Mouse (Mus musculus) midbrain, embryonic 15.5 days (tissue): ENCODE data around the gene Bcl2l2. TPM values are rescaled to one million over a fixed set of nuclear protein-coding genes. Genes with fewer than 3 reads are reported as not detected.

Experiments used
- ATAC-seq: fragments of 200-750 bp; cut with Nextera tagmentation; replicated peaks from 2 replicates; pipeline ENCODE4 v1.8.0; 2017; ENCODE audit warnings: moderate TSS enrichment
- H3K27ac ChIP-seq: fragments of 300-500 bp; sonication (generic); 2 replicates; pipeline ENCODE4 v1.5.1; 2015; ENCODE audit warnings: mild to moderate bottlenecking, inconsistent platforms
- H3K27me3 ChIP-seq: fragments of 300-500 bp; sonication (generic); replicated peaks from 2 replicates; pipeline ENCODE4 v1.6.1; 2015; ENCODE audit warnings: inconsistent platforms
- H3K36me3 ChIP-seq: fragments of 300-500 bp; sonication (generic); replicated peaks from 2 replicates; pipeline ENCODE4 v1.6.1; 2015; ENCODE audit warnings: inconsistent platforms
- H3K4me1 ChIP-seq: fragments of 300-500 bp; sonication (generic); 2 replicates; pipeline ENCODE4 v1.6.1; 2015; ENCODE audit warnings: inconsistent platforms
- H3K4me2 ChIP-seq: fragments of 300-500 bp; sonication (generic); 2 replicates; pipeline ENCODE4 v1.6.1; 2015; ENCODE audit warnings: inconsistent platforms, mild to moderate bottlenecking, moderate library complexity
- H3K4me3 ChIP-seq: fragments of 300-500 bp; sonication (generic); 2 replicates; pipeline ENCODE4 v1.5.1; 2015; ENCODE audit warnings: mild to moderate bottlenecking, inconsistent platforms
- H3K9ac ChIP-seq: fragments of 300-500 bp; sonication (generic); 2 replicates; pipeline ENCODE4 v1.6.1; 2015; ENCODE audit warnings: mild to moderate bottlenecking, inconsistent platforms
- H3K9me3 ChIP-seq: fragments of 300-500 bp; sonication (generic); 2 replicates; pipeline ENCODE4 v1.6.1; 2016; ENCODE audit warnings: inconsistent platforms
- WGBS: fragments of 180-500 bp; shearing (Covaris S2); methylation state at CpG from one replicate; pipeline ENCODE4 v1.1.7; 2015; ENCODE audit warnings: mixed read lengths; 5-methylcytosine and 5-hydroxymethylcytosine counted together
- polyA plus RNA-seq: library from polyadenylated mRNA; unstranded; fragments of >200 nt; fragmentation: Nextera tagmentation; extraction: Ambion mirVana; gene quantifications from 2 replicates; pipeline ENCODE4 v1.2.1, GENCODE M21; 2015

Gene Bcl2l2
- polyA plus RNA-seq, 1 experiment from 2014 or later = 4.8 TPM

DNA sequence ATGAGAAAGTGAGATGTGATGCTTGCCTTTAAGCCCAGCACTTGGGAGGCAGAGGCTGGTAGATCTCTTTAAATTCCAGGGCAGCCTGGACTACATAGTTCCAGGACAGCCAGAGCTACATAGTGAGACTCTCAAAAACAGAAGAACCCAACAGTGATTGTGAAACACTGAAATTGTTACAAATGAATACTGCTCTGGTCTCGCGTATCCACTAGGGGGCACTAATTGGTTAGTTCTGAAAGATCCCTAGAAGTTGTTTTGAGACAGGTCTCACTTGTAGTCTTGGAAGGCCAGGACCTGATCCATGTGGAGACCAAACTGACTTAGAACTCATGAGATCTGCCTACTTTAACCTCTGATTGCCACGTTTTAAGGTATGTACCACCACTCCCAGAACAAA, 17.2 kb downstream of the Bcl2l2 start:
- ATAC-seq = peak; percentile 71
- peaks cover 22% of the 10 kb centered on the region for H3K36me3 ChIP-seq
- no peak overlapping the region for H3K4me2 ChIP-seq
- no peak overlapping the region for H3K9ac ChIP-seq
- H3K27ac ChIP-seq = peak overlapping the region; percentile 53; the same call in 1 of the 2 replicates
- WGBS = under 1% methylated on average over 3 of the region's 3 CpGs
- H3K27me3 ChIP-seq = no peaks in the 10 kb centered on the region
- no peak overlapping the region for H3K4me3 ChIP-seq
- no peaks in the 10 kb centered on the region for H3K9me3 ChIP-seq
- H3K4me1 ChIP-seq = peaks cover 12% of the 10 kb centered on the region

DNA sequence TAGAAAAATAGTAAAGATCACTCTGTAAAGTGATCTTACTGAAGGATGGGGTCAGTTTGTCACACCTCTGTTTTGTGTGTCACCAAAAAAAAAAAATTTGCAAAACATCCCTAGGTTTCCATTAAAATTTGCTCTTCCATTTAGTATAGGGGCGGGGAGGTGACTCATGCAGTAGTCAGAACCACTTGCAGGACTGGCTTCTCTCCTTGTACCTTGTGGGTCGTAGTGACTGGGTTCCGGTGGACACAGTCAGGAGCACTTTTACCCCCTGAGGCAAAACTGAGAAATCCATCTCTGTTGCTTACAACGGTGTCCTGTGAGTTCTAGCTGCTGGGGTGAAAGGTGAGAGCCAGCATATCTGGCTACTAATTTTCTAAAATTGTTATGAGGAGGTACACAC, 20.5 kb downstream of the Bcl2l2 start:
- Histone ChIP-seq H3K27ac (no peak overlapping the region), H3K36me3 (peaks cover 33% of the 10 kb centered on the region), H3K4me1 (peaks cover 3% of the 10 kb centered on the region; the same call in 1 of the 2 replicates), H3K27me3 (no peaks in the 10 kb centered on the region), H3K4me3 (no peak overlapping the region), H3K9me3 (no peaks in the 10 kb centered on the region), H3K9ac (no peak overlapping the region), H3K4me2 (no peak overlapping the region)
- WGBS = 95% methylated on average over 4 of the region's 4 CpGs
- no peak for ATAC-seq

DNA sequence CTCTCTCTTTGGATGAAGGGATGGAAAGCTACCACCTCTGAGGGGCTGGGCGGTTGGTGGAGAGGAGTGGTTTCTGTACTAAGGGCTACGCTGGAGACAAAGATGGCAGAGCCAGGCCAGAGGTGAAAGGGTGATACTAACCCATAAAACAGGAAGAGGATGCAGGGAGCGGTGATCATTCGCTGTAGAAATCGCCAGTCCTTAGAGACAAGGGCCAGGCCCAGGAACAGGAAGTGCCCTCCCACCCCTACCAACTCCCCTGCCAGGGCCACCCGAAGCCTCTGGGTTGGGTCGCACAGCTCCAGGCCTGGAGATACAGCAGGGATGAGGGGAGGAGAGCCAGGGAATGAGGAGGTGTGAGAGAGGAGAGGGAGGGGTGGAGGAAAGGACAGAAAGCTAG, 25.5 kb downstream of the Bcl2l2 start:
- no peak for ATAC-seq
- Histone ChIP-seq H3K9me3 (no peaks in the 10 kb centered on the region), H3K36me3 (peaks cover 33% of the 10 kb centered on the region), H3K4me2 (no peak overlapping the region), H3K27ac (no peak overlapping the region), H3K4me3 (no peak overlapping the region), H3K4me1 (peaks cover 42% of the 10 kb centered on the region), H3K27me3 (no peaks in the 10 kb centered on the region), H3K9ac (no peak overlapping the region)
- WGBS = 97% methylated on average over 7 of the region's 7 CpGs

DNA sequence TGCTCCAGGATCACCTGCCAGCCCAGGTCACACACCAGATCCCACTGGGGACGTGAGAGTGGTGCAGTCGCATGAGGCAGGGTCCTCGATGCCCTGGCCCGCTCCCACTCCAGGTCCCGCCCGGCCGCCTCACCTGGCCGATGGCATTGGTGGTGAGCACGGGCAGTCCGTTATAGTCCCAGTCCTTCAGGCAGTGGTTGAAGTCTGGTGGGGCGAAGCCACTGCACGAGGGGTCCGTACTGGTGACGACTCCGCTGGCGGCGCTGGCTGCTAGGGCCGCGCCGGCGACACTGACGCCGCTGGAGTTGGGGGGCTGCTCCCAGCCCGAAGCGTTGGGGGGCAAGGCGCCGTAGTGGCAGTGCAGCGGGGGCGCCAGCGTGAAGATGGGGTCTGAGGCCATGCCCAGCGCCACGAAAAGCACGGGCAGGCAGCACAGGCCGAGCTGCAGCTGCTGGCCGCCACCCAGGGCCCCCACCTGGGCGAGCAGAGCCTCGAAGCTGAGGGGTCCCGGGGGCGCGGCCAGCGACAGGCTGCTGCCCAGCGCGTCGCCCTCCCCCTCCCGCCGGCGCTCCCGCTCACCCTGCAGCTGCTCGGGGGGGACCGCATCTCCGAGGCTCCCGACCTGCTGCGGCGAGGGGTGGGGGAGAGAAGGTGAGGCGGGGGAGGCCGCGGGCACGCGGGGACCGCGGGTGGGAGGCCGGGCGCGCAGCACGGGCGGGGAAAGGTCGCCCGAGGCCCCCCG, 29.1 kb downstream of the Bcl2l2 start:
- H3K9me3 ChIP-seq = no peaks in the 10 kb centered on the region
- peaks cover 45% of the 10 kb centered on the region for H3K4me1 ChIP-seq
- 3% methylated on average over 53 of the region's 69 CpGs for WGBS
- peak overlapping the region; percentile 99 for H3K4me3 ChIP-seq
- H3K27me3 ChIP-seq = no peaks in the 10 kb centered on the region
- peak overlapping the region; percentile 96 for H3K27ac ChIP-seq
- H3K36me3 ChIP-seq = peaks cover 13% of the 10 kb centered on the region
- peak overlapping the region; percentile 99 for H3K9ac ChIP-seq
- H3K4me2 ChIP-seq = peak overlapping the region; percentile 91
- peak; percentile 69 for ATAC-seq

DNA sequence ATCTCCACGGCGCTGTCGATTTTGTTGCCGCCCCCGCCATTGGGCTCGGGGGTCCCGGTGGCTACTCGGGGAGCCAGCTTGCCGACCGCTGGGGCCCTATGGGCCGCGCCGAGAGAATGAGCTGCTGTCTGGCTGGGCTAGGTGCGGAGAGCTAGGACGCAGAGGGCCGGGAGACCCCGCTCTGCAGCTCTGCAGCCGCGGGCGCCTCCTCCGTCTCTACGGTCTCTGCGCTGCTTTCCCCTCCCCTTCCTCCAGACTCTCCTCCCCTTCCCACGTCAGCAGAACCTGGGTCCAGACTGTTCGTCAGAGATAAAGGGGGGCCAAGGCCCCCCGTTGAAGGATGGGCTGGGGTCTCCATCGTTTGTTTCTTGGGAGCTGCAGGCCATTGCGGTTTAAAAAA, 29.7 kb downstream of the Bcl2l2 start, which contains the start of gene Slc22a17:
Slc22a17 (minus strand) TSS at position 247 of the 400 bp plus-strand sequence.
- H3K36me3 ChIP-seq = peaks cover 7% of the 10 kb centered on the region; the same call in 1 of the 2 replicates
- peak within 1 kb of the TSS; percentile 99 for H3K4me3 ChIP-seq
- no peaks in the 10 kb centered on the region for H3K9me3 ChIP-seq
- H3K27ac ChIP-seq = peak within 1 kb of the TSS; percentile 96
- no peaks in the 10 kb centered on the region for H3K27me3 ChIP-seq
- peaks cover 45% of the 10 kb centered on the region for H3K4me1 ChIP-seq
- peak within 1 kb of the TSS; percentile 91 for H3K4me2 ChIP-seq
- H3K9ac ChIP-seq = peak within 1 kb of the TSS; percentile 99
- under 1% methylated on average over 26 of the region's 28 CpGs for WGBS
- ATAC-seq = peak; percentile 96

DNA sequence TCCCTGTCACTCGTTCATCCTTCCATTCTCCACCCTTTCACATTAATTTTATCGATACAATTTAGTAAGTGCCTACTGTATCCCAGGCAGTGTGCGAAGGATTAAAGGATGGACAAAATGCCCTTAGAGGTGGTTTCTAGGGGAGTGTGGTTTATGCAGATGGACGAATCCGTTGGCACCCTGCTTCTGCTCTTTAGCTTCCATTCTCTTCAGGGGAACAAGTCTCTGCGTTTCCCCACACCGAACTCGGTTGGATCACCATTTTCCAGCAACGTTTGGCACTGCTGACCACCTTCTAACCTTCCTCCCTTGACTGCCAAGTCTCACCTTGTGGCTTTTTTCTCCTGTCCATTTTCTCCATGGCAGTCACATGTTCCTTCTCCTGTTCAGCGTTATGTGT, 30.2 kb downstream of the Bcl2l2 start:
- peak; percentile 41 for ATAC-seq
- 16% methylated on average over 10 of the region's 10 CpGs for WGBS
- peak overlapping the region; percentile 99 for H3K4me3 ChIP-seq
- H3K4me2 ChIP-seq = peak overlapping the region; percentile 91
- H3K9ac ChIP-seq = peak overlapping the region; percentile 99
- H3K27me3 ChIP-seq = no peaks in the 10 kb centered on the region
- peaks cover 43% of the 10 kb centered on the region for H3K4me1 ChIP-seq
- no peaks in the 10 kb centered on the region for H3K9me3 ChIP-seq
- H3K36me3 ChIP-seq = peaks cover 3% of the 10 kb centered on the region; the same call in 1 of the 2 replicates
- H3K27ac ChIP-seq = peak overlapping the region; percentile 96

DNA sequence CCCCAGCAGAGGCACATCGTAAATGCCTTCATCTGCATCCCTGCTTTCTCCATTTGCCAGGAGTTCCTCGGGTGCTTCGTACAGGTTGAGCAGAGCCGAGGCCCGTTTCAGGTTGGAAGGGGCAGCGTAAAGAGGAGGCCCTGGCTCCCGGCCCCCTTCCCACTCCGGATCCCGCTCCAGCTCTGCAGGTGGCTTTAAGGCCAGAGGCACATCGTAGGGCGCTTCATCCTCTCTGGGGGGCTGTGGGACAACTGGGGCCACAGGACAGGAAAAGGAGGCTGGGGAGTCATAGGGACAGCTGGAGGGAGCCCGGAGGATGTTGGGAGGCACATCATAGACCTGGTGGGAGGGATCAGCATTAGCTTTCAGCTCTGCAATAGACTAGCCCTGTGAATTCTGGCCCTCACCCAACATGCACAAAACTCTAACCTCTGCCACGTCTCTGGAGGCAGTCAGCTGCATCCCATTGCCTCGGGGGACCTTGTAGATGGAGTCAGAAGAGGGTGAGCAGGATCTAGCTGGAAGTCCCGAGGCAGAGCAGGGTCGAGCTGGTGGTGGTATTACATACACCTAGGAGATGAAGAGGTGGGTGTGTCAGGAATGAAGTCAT, 37.0 kb downstream of the Bcl2l2 start:
- ATAC-seq = no peak
- H3K36me3 ChIP-seq = no peaks in the 10 kb centered on the region; the same call in 1 of the 2 replicates

DNA sequence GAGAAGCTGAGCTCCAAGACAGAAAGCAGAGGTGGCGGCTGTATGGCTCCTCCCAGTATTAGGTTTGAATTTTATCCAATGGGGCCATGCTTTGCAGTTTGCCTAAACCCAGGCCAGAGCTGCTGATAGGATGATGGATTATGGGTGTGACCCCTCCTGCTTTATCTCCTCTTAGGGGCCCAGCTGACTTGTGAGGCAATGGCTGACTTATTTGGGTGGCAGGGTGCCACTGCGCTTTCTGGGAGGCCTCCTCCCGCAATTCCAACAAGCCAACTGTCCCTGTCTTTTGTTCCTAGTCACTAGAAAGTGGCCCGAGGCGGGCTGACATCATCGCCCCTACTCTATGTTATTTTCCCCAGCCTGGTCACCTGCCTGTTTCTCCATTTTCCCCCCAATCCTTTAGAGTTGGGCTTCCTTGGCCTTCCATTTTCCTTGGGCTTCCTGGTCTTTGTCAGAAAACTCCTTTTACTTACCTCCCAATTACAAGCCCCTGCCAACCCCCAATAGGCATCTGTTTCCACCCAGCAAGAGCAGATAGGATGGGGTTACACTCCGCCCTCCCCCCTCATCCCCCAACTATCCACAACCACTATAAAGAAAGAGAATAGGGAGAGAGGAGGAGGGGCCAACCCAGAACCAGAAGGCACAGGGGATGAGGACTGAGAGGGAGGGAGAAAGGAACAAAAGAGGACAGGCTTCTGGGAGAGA, 41.6 kb downstream of the Bcl2l2 start:
- peaks cover 36% of the 10 kb centered on the region for H3K4me1 ChIP-seq
- 16% methylated on average over 7 of the region's 7 CpGs for WGBS
- peak overlapping the region; percentile 85 for H3K27ac ChIP-seq
- H3K36me3 ChIP-seq = no peaks in the 10 kb centered on the region; the same call in 1 of the 2 replicates
- H3K27me3 ChIP-seq = no peaks in the 10 kb centered on the region
- H3K9me3 ChIP-seq = no peaks in the 10 kb centered on the region
- no peak overlapping the region for H3K9ac ChIP-seq
- peak; percentile 48 for ATAC-seq
- H3K4me3 ChIP-seq = peak overlapping the region; percentile 51
- H3K4me2 ChIP-seq = peak overlapping the region; percentile 85

More for the DNA sequence above, 37.0 kb downstream of the Bcl2l2 start:
- Histone ChIP-seq H3K4me2 (no peak overlapping the region), H3K4me1 (peaks cover 14% of the 10 kb centered on the region), H3K27me3 (no peaks in the 10 kb centered on the region), H3K27ac (no peak overlapping the region), H3K4me3 (no peak overlapping the region), H3K9me3 (no peaks in the 10 kb centered on the region), H3K9ac (no peak overlapping the region)
- WGBS = 90% methylated on average over 16 of the region's 16 CpGs

DNA sequence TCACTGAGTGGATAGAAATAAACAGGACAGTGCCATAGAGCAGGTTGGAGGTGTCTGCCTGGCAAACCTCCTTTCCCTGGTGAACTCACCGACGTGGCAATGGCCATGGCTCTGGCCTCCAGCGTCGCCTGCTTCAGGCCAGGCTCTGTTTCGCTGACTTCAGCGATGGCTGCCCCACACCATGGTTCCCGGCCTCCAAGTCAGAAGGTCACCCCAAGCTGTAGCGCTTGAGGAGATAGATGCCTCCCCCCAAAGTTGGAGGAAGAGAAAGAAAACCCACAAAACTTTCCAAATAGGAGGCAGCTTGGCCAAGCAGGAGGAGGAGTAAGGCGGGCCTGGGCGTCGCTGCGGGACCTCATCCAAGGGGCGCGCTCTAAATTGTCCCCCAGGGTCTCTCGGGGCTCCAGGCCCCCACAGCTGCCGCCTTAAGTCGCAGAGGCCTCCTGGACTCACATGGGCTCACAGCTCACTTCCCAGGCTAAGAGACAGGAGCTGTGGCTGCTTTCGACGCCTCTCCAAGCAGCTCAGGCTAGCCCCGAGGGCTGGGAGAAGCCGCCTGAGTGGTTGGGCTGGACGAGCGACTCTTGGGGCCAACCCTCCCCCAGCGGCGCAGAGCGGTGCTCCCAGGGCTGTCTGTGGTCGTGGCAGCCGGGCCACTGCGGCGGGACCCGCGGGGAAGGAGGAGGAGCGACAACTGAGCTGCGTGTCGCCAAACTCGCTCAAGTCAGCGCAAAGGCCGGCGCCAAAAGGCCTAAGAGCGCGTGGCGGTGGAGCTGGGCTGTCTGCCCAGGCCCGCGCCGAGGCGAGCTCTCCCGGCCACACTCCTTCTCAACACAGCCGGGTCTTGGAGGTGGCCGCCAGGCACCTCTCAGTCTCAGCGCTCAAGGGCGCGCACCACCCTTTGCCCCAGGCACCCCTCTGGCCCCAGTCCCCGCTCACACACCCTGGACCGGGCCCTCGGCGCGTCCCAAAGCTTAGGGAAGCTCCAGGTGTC, 42.5 kb downstream of the Bcl2l2 start, which contains the start of gene Efs:
Efs (minus strand) TSS at position 778 of the 994 bp plus-strand sequence.
- Histone ChIP-seq H3K9ac (peak within 1 kb of the TSS; percentile 64), H3K27ac (peak within 1 kb of the TSS; percentile 85), H3K27me3 (no peaks in the 10 kb centered on the region), H3K4me1 (peaks cover 41% of the 10 kb centered on the region), H3K4me2 (peak within 1 kb of the TSS; percentile 85), H3K36me3 (no peaks in the 10 kb centered on the region; the same call in 1 of the 2 replicates), H3K9me3 (no peaks in the 10 kb centered on the region), H3K4me3 (peak within 1 kb of the TSS; percentile 51)
- 2% methylated on average over 57 of the region's 57 CpGs for WGBS
- peak; percentile 65 for ATAC-seq

DNA sequence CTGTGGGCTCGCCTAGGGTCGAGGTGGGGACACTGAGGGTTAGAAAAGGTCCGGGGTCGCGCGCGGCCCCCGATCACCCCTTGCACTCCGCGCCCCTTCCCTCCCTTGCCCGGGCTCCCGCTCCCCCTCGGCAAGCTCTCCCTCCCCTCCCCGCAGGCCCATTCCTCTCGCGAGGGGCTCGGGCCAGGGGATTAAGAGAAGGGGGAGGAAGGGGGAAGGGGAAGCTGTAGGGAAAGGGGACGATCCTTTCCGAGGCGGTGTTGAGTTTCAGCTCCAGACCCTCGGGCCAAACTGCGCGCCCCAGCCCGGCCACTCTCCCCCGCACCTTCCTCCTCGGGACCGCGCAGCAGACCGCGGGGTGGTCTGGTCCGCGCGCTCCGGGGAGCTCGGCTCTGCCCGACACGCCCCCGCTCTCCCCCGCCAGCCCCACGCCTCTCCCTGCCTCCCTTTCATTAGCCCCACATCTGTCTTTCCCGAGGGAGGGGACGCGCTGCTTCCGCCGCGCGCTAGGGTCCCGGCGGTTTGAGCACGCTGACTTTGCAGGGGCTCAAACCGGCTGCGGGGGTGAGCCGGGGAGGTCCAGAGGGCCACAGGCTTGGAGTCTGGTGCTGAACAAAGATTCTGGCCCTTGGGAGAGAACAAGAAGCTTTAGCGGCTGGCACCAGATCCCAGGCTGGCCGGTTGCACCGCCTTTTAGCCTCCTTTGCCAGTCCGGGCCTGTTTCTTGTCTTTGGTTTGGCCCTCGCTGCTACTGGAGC, 43.4 kb downstream of the Bcl2l2 start:
- ATAC-seq = peak; percentile 65
- Histone ChIP-seq H3K27ac (peak overlapping the region; percentile 85), H3K4me3 (peak overlapping the region; percentile 51), H3K9me3 (no peaks in the 10 kb centered on the region), H3K4me1 (peaks cover 41% of the 10 kb centered on the region), H3K9ac (peak overlapping the region; percentile 64), H3K4me2 (peak overlapping the region; percentile 85), H3K27me3 (no peaks in the 10 kb centered on the region), H3K36me3 (no peaks in the 10 kb centered on the region; the same call in 1 of the 2 replicates)
- under 1% methylated on average over 56 of the region's 58 CpGs for WGBS
